Mouse (Mus musculus): ENCODE data around the gene Ung. TPM values are rescaled to one million over a fixed set of nuclear protein-coding genes. Genes with fewer than 3 reads are reported as not detected.
A peak's percentile ranks its signal among the peaks of the same experiment; 100 is the strongest.

The Ung gene
- total and polyA plus RNA-seq, 2 experiments = 2.4 to 5.0 TPM

GRCm38 (mm10) chr5:114146028-114146888, 16.1 kb downstream of the Ung start, which contains the start of gene Acacb:
Gene Acacb, plus strand, starts transcription at chr5:114146535.
- Histone ChIP-seq H3K79me2 (ENCODE audit: control insufficient read depth, insufficient read depth, low read length) (peaks cover 12% of the 10 kb centered on the region; the same call in 1 of the 2 replicates), H3K36me3 (ENCODE audit: control insufficient read depth, insufficient read depth, low read length) (no peaks in the 10 kb centered on the region), H3K4me1 (ENCODE audit: control insufficient read depth, insufficient read depth, low read length) (peaks cover 8% of the 10 kb centered on the region), H3K27ac (replicated peaks; ENCODE audit: insufficient read depth, low read depth, low read length) (peak within 1 kb of the TSS; percentile 94), H3K4me3 (ENCODE audit: insufficient read depth, low read depth, low read length) (peak within 1 kb of the TSS; percentile 76), H3K9ac (ENCODE audit: low read depth, low read length) (peak within 1 kb of the TSS; percentile 89), H3K27me3 (ENCODE audit: control insufficient read depth, insufficient read depth, low read length) (no peaks in the 10 kb centered on the region)
- WGBS = 17% methylated on average over 19 of the region's 19 CpGs
- DNase-seq (ENCODE audit: extremely low read depth, low read depth, low spot score) = peak; percentile 97
- TF ChIP-seq CTCF (IDR thresholded peaks at IDR 0.05; ENCODE audit: low read depth, low read length) (no peak), POLR2A (IDR thresholded peaks at IDR 0.05; ENCODE audit: extremely low read depth, insufficient read depth, low read length) (no peak)

- Histone ChIP-seq H3K27me3 (ENCODE audit: control insufficient read depth, insufficient read depth, low read length) (no peaks in the 10 kb centered on the region), H3K9ac (ENCODE audit: low read depth, low read length) (peak overlapping the region; percentile 89), H3K4me1 (ENCODE audit: control insufficient read depth, insufficient read depth, low read length) (peaks cover 12% of the 10 kb centered on the region), H3K36me3 (ENCODE audit: control insufficient read depth, insufficient read depth, low read length) (no peaks in the 10 kb centered on the region), H3K27ac (replicated peaks; ENCODE audit: insufficient read depth, low read depth, low read length) (peak overlapping the region; percentile 94), H3K79me2 (ENCODE audit: control insufficient read depth, insufficient read depth, low read length) (peaks cover 12% of the 10 kb centered on the region; the same call in 1 of the 2 replicates), H3K4me3 (ENCODE audit: insufficient read depth, low read depth, low read length) (peak overlapping the region; percentile 76)
- 56% methylated on average over 14 of the region's 14 CpGs for WGBS
- TF ChIP-seq POLR2A (IDR thresholded peaks at IDR 0.05; ENCODE audit: extremely low read depth, insufficient read depth, low read length) = no peak
- TF ChIP-seq CTCF (IDR thresholded peaks at IDR 0.05; ENCODE audit: low read depth, low read length) = no peak
- peak; percentile 65 for DNase-seq (ENCODE audit: extremely low read depth, low read depth, low spot score)
These were observed 17.1 kb downstream of the Ung start for GRCm38 (mm10) chr5:114147043-114147972.

GRCm38 (mm10) chr5:114152359-114153092, 22.3 kb downstream of the Ung start:
- Histone ChIP-seq H3K27me3 (ENCODE audit: control insufficient read depth, insufficient read depth, low read length) (no peaks in the 10 kb centered on the region), H3K4me3 (ENCODE audit: insufficient read depth, low read depth, low read length) (no peak overlapping the region), H3K79me2 (ENCODE audit: control insufficient read depth, insufficient read depth, low read length) (peaks cover 9% of the 10 kb centered on the region; the same call in 1 of the 2 replicates), H3K27ac (replicated peaks; ENCODE audit: insufficient read depth, low read depth, low read length) (no peak overlapping the region), H3K4me1 (ENCODE audit: control insufficient read depth, insufficient read depth, low read length) (peaks cover 21% of the 10 kb centered on the region; the same call in 1 of the 2 replicates), H3K36me3 (ENCODE audit: control insufficient read depth, insufficient read depth, low read length) (no peaks in the 10 kb centered on the region), H3K9ac (ENCODE audit: low read depth, low read length) (no peak overlapping the region)
- TF ChIP-seq CTCF (IDR thresholded peaks at IDR 0.05; ENCODE audit: low read depth, low read length) (no peak), POLR2A (IDR thresholded peaks at IDR 0.05; ENCODE audit: extremely low read depth, insufficient read depth, low read length) (no peak)
- 56% methylated on average over 12 of the region's 12 CpGs for WGBS
- DNase-seq (ENCODE audit: extremely low read depth, low read depth, low spot score) = peak; percentile 70

- no peak for DNase-seq (ENCODE audit: extremely low read depth, low read depth, low spot score)
- Histone ChIP-seq H3K9ac (ENCODE audit: low read depth, low read length) (no peak overlapping the region), H3K4me3 (ENCODE audit: insufficient read depth, low read depth, low read length) (no peak overlapping the region)
These were observed 23.3 kb downstream of the Ung start for GRCm38 (mm10) chr5:114153490-114153889.

GRCm38 (mm10) chr5:114154765-114155164, 24.6 kb downstream of the Ung start:
- Histone ChIP-seq H3K27ac (replicated peaks; ENCODE audit: insufficient read depth, low read depth, low read length) (peak overlapping the region; percentile 92), H3K4me3 (ENCODE audit: insufficient read depth, low read depth, low read length) (no peak overlapping the region), H3K36me3 (ENCODE audit: control insufficient read depth, insufficient read depth, low read length) (no peaks in the 10 kb centered on the region; the same call in 1 of the 2 replicates), H3K9ac (ENCODE audit: low read depth, low read length) (peak overlapping the region; percentile 10; the same call in 1 of the 2 replicates), H3K27me3 (ENCODE audit: control insufficient read depth, insufficient read depth, low read length) (no peaks in the 10 kb centered on the region), H3K4me1 (ENCODE audit: control insufficient read depth, insufficient read depth, low read length) (peaks cover 25% of the 10 kb centered on the region), H3K79me2 (ENCODE audit: control insufficient read depth, insufficient read depth, low read length) (peaks cover 14% of the 10 kb centered on the region; the same call in 1 of the 2 replicates)
- TF ChIP-seq CTCF (IDR thresholded peaks at IDR 0.05; ENCODE audit: low read depth, low read length) = no peak
- no peak for TF ChIP-seq POLR2A (IDR thresholded peaks at IDR 0.05; ENCODE audit: extremely low read depth, insufficient read depth, low read length)
- no peak for DNase-seq (ENCODE audit: extremely low read depth, low read depth, low spot score)
- 55% methylated on average over 5 of the region's 5 CpGs for WGBS

More at GRCm38 (mm10) chr5:114153490-114153889, 23.3 kb downstream of the Ung start:
- Histone ChIP-seq H3K36me3 (ENCODE audit: control insufficient read depth, insufficient read depth, low read length) (no peaks in the 10 kb centered on the region; the same call in 1 of the 2 replicates), H3K4me1 (ENCODE audit: control insufficient read depth, insufficient read depth, low read length) (peaks cover 30% of the 10 kb centered on the region), H3K79me2 (ENCODE audit: control insufficient read depth, insufficient read depth, low read length) (peaks cover 17% of the 10 kb centered on the region; the same call in 1 of the 2 replicates), H3K27ac (replicated peaks; ENCODE audit: insufficient read depth, low read depth, low read length) (no peak overlapping the region), H3K27me3 (ENCODE audit: control insufficient read depth, insufficient read depth, low read length) (no peaks in the 10 kb centered on the region)
- no peak for TF ChIP-seq POLR2A (IDR thresholded peaks at IDR 0.05; ENCODE audit: extremely low read depth, insufficient read depth, low read length)
- TF ChIP-seq CTCF (IDR thresholded peaks at IDR 0.05; ENCODE audit: low read depth, low read length) = peak; percentile 54; the same call in 1 of the 2 replicates
- 24% methylated on average over 12 of the region's 12 CpGs for WGBS

All from liver, adult 2 months (tissue).